In genomic region chr19:44719292-44720193, GRCm38 (mm10) we compare ENCODE assay signal across 10 mouse cellular contexts. TPM values are rescaled to one million over a fixed set of nuclear protein-coding genes. Genes with fewer than 3 reads are reported as not detected.
DNase-seq lines count a peak whose midpoint lies in the region; ATAC-seq and TF ChIP-seq lines count a peak whose summit lies in the region.
"Had no signal": no experiment of that assay in that cellular context is flagged by ENCODE, and none has a peak within 500 bp of the region (broad histone marks: within the 10 kb centered on the region; RNA-seq: fewer than 3 reads in every experiment).

No protein-coding gene starts in this region.

- H3K27me3 ChIP-seq in heart, embryonic 12.5 days (replicated peaks), result peaks cover 82% of the 10 kb centered on the region
- H3K27me3 ChIP-seq in embryonic facial prominence, embryonic 11.5 days (ENCODE audit: control insufficient read depth, insufficient read depth, low read length), result peaks cover 41% of the 10 kb centered on the region
- peaks cover 59% of the 10 kb centered on the region for H3K27me3 ChIP-seq in midbrain, postnatal 0 days (ENCODE audit: insufficient read depth, low read length)

- H3K4me3 ChIP-seq in heart, embryonic 12.5 days, result peak overlapping the region; percentile 42
- H3K4me3 ChIP-seq in embryonic facial prominence, embryonic 11.5 days (ENCODE audit: low read depth, low read length), result peak overlapping the region; percentile 34
- H3K4me3 ChIP-seq in midbrain, postnatal 0 days (ENCODE audit: low read depth, low read length), result peak overlapping the region; percentile 32

- no peak for TF ChIP-seq CTCF in midbrain, postnatal 0 days (IDR thresholded peaks at IDR 0.05)

- DNase-seq in heart, postnatal 4 days, result no peak
- DNase-seq in embryonic facial prominence, embryonic 11.5 days (ENCODE audit: low spot score), result no peak
- DNase-seq in kidney, adult 9 months, result peak; percentile 32
- no peak for DNase-seq in midbrain, postnatal 0 days (ENCODE audit: low spot score)
- no peak for DNase-seq in left cerebral cortex, adult 11 months (ENCODE audit: low spot score)
- no peak for DNase-seq in right cerebral cortex, postnatal 36 days (ENCODE audit: low spot score in 2 of 2)
- no peak for DNase-seq in adrenal gland, postnatal 25 days

- H3K4me2 ChIP-seq in heart, embryonic 12.5 days, result peak overlapping the region; percentile 75
- H3K4me2 ChIP-seq in embryonic facial prominence, embryonic 11.5 days (ENCODE audit: low read depth, low read length), result peak overlapping the region; percentile 72
- H3K4me2 ChIP-seq in midbrain, postnatal 0 days (ENCODE audit: low read depth, low read length, poor library complexity, severe bottlenecking), result peak overlapping the region; percentile 66

- no peak overlapping the region for H3K27ac ChIP-seq in heart, embryonic 12.5 days (ENCODE audit: poor library complexity, severe bottlenecking)
- no peak overlapping the region for H3K27ac ChIP-seq in embryonic facial prominence, embryonic 11.5 days (replicated peaks; ENCODE audit: low read depth, low read length)
- H3K27ac ChIP-seq in midbrain, postnatal 0 days (ENCODE audit: low read depth, low read length), result no peak overlapping the region

- no peak for ATAC-seq in heart, embryonic 12.5 days (ENCODE audit: insufficient number of reproducible peaks, low FRiP score)
- 0 out of 2 replicates have a peak, but pooled peaks have one; percentile 36 for ATAC-seq in embryonic facial prominence, embryonic 11.5 days (replicated peaks; ENCODE audit: insufficient number of reproducible peaks, low FRiP score, low TSS enrichment, low read depth)
- 0 out of 2 replicates have a peak, but pooled peaks have one; percentile 16 for ATAC-seq in midbrain, postnatal 0 days (ENCODE audit: low FRiP score)

- peaks cover 5% of the 10 kb centered on the region; the same call in 1 of the 2 replicates for H3K9me3 ChIP-seq in heart, embryonic 12.5 days (replicated peaks)
- H3K9me3 ChIP-seq in embryonic facial prominence, embryonic 11.5 days (replicated peaks; ENCODE audit: control insufficient read depth, low read length), result no peaks in the 10 kb centered on the region
- no peaks in the 10 kb centered on the region for H3K9me3 ChIP-seq in midbrain, postnatal 0 days (ENCODE audit: low read length)

- H3K9ac ChIP-seq in heart, embryonic 12.5 days, result peak overlapping the region; percentile 54
- H3K9ac ChIP-seq in embryonic facial prominence, embryonic 11.5 days (replicated peaks; ENCODE audit: low read length), result peak overlapping the region; percentile 33; the same call in 1 of the 2 replicates
- H3K9ac ChIP-seq in midbrain, postnatal 0 days (replicated peaks; ENCODE audit: low read length, poor library complexity, severe bottlenecking), result no peak overlapping the region

- WGBS in heart, embryonic 12.5 days, result 4% methylated on average over 30 of the region's 30 CpGs
- WGBS in embryonic facial prominence, embryonic 11.5 days, result 2% methylated on average over 30 of the region's 30 CpGs
- WGBS in midbrain, postnatal 0 days, result 6% methylated on average over 30 of the region's 30 CpGs

- no peaks in the 10 kb centered on the region for H3K36me3 ChIP-seq in heart, embryonic 12.5 days
- no peaks in the 10 kb centered on the region for H3K36me3 ChIP-seq in embryonic facial prominence, embryonic 11.5 days (replicated peaks; ENCODE audit: control insufficient read depth, insufficient read depth, low read depth, low read length)
- H3K36me3 ChIP-seq in midbrain, postnatal 0 days (ENCODE audit: insufficient read depth, low read length), result no peaks in the 10 kb centered on the region

- H3K4me1 ChIP-seq in heart, embryonic 12.5 days (replicated peaks), result peaks cover 27% of the 10 kb centered on the region; the same call in 1 of the 2 replicates
- peaks cover 10% of the 10 kb centered on the region for H3K4me1 ChIP-seq in embryonic facial prominence, embryonic 11.5 days (ENCODE audit: control insufficient read depth, insufficient read depth, low read length)
- H3K4me1 ChIP-seq in midbrain, postnatal 0 days (ENCODE audit: insufficient read depth, low read length), result peaks cover 3% of the 10 kb centered on the region; the same call in 1 of the 2 replicates

RNA-seq across cellular contexts. Expression of gene Pax2, which starts 36.3 kb away (rescaled TPM):
- polyA plus RNA-seq in heart, embryonic 12.5 days (2016; fragmentation: Nextera tagmentation; extraction: Ambion mirVana), result not detected in 2 replicates
- total RNA-seq in heart, postnatal 4 days (2021), result not detected
- 0.90 and 1.1 TPM in 2 replicates for polyA plus RNA-seq in embryonic facial prominence, embryonic 11.5 days (2014; fragmentation: Nextera tagmentation; extraction: Ambion mirVana)
- 0.28 and 0.77 TPM in 2 replicates for total RNA-seq in midbrain, postnatal 0 days (2014; rRNA removed)
- 0.19 and 0.21 TPM in 2 replicates for polyA plus RNA-seq in midbrain, postnatal 0 days (2015; fragmentation: Nextera tagmentation; extraction: Ambion mirVana)
- total RNA-seq in adrenal gland, postnatal 25 days (2021), result not detected in 2 replicates
- total RNA-seq: common myeloid progenitor, adult 5-6 weeks had no signal
- polyA plus RNA-seq: liver, embryonic 16.5 days had no signal
